Comparison of ENCODE assay signal across 8 mouse cellular contexts in the genomic region with DNA sequence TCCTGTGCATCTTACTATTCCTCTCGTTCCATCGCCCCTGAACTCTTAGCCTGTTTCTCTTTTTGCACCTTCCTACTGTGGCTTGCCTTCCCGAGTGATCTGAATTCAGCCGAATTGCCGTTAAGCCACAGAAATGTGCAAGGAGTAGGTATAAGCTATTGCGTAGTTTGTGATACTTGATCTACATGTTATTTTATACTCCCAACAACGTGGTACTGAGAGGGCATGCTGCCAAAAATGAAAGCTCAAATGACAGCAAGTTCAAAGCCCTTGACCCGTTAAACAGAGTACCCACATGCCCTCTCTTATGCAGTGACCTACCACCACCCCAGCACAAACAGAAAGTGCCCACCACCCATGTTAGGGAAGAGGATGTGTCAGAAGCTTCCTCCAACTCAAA. TPM values are rescaled to one million over a fixed set of nuclear protein-coding genes. Genes with fewer than 3 reads are reported as not detected.
DNase-seq lines count a peak whose midpoint lies in the region; ATAC-seq and TF ChIP-seq lines count a peak whose summit lies in the region.

No protein-coding gene starts in this region.

- peaks cover 36% of the 10 kb centered on the region for H3K36me3 ChIP-seq in heart, embryonic 14.5 days (ENCODE audit: control insufficient read depth, insufficient read depth, low read length)
- peaks cover 15% of the 10 kb centered on the region for H3K36me3 ChIP-seq in hindbrain, embryonic 16.5 days (ENCODE audit: control insufficient read depth, insufficient read depth, low read length)

- DNase-seq in heart, postnatal 4 days, result no peak
- peak; percentile 12 for DNase-seq in brain, embryonic 14.5 days (ENCODE audit: low read depth)
- peak; percentile 10 for DNase-seq in lung, postnatal 36 days
- no peak for DNase-seq in layer of hippocampus, postnatal 25 days (ENCODE audit: extremely low spot score in 1 of 2, low spot score in 1 of 2)
- no peak for DNase-seq in layer of hippocampus, adult 9-10 months (ENCODE audit: low spot score)
- DNase-seq in urinary bladder, postnatal 4 days (ENCODE audit: low spot score in 2 of 2), result no peak

- H3K4me2 ChIP-seq in heart, embryonic 14.5 days (ENCODE audit: low read length), result peak overlapping the region; percentile 88
- peak overlapping the region; percentile 86 for H3K4me2 ChIP-seq in hindbrain, embryonic 16.5 days (ENCODE audit: low read length)

- peaks cover 6 to 11% of the 10 kb centered on the region in 2 experiments for H3K4me1 ChIP-seq in heart, embryonic 14.5 days (ENCODE audit: control insufficient read depth in 2 of 2, insufficient read depth in 2 of 2, low read length in 2 of 2)
- peaks cover 16% of the 10 kb centered on the region for H3K4me1 ChIP-seq in hindbrain, embryonic 16.5 days (ENCODE audit: control insufficient read depth, insufficient read depth, low read depth, low read length)

- TF ChIP-seq CTCF in brain, embryonic 14.5 days (IDR thresholded peaks at IDR 0.05; ENCODE audit: borderline replicate concordance, extremely low read depth, insufficient read depth, insufficient read length), result no peak

- no peaks in the 10 kb centered on the region for H3K27me3 ChIP-seq in heart, embryonic 14.5 days (ENCODE audit: control insufficient read depth, insufficient read depth, low read length)
- H3K27me3 ChIP-seq in hindbrain, embryonic 16.5 days (replicated peaks; ENCODE audit: control insufficient read depth, insufficient read depth, low read length), result no peaks in the 10 kb centered on the region

- peak overlapping the region in 1 of 2 experiments; percentile 75; a peak in 2 of 4 replicates for H3K27ac ChIP-seq in heart, embryonic 14.5 days (replicated peaks in 1 of 2; ENCODE audit: control insufficient read depth in 1 of 2, insufficient read depth in 1 of 2, low read depth in 2 of 2, low read length in 2 of 2)
- no peak overlapping the region; the same call in 1 of the 2 replicates for H3K27ac ChIP-seq in hindbrain, embryonic 16.5 days (ENCODE audit: low read depth, low read length)

- no peak for TF ChIP-seq POLR2A in brain, embryonic 14.5 days (IDR thresholded peaks at IDR 0.05; ENCODE audit: borderline replicate concordance, extremely low read depth, insufficient read depth, insufficient read length, poor library complexity, severe bottlenecking)

- peak overlapping the region; percentile 97 to 99 for H3K4me3 ChIP-seq in heart, embryonic 14.5 days (ENCODE audit: control insufficient read depth in 1 of 2, insufficient read depth in 1 of 2, low read depth in 1 of 2, low read length in 2 of 2)
- H3K4me3 ChIP-seq in hindbrain, embryonic 16.5 days (ENCODE audit: low read length), result peak overlapping the region; percentile 73

- ATAC-seq in heart, embryonic 14.5 days (ENCODE audit: insufficient number of reproducible peaks, insufficient read depth, low FRiP score, low read depth), result no peak
- ATAC-seq in hindbrain, embryonic 16.5 days, result no peak

- no peaks in the 10 kb centered on the region for H3K9me3 ChIP-seq in heart, embryonic 14.5 days (ENCODE audit: control insufficient read depth, low read length)
- H3K9me3 ChIP-seq in hindbrain, embryonic 16.5 days (ENCODE audit: control insufficient read depth, low read length), result no peaks in the 10 kb centered on the region

- H3K9ac ChIP-seq in heart, embryonic 14.5 days (ENCODE audit: low read length), result peak overlapping the region; percentile 96
- H3K9ac ChIP-seq in hindbrain, embryonic 16.5 days (ENCODE audit: low read depth, low read length), result peak overlapping the region; percentile 79

- WGBS in heart, embryonic 14.5 days, result 4% methylated on average over 8 of the region's 8 CpGs
- 6% methylated on average over 8 of the region's 8 CpGs for WGBS in hindbrain, embryonic 16.5 days

RNA-seq across cellular contexts. Expression of gene Eif3f, which starts 0.6 kb away (rescaled TPM):
- polyA plus RNA-seq in heart, embryonic 14.5 days (2014; fragmentation: Nextera tagmentation; extraction: Ambion mirVana), result 65.9 and 68.4 TPM in 2 replicates
- total RNA-seq in heart, postnatal 4 days (2021), result 100 to 1,000 TPM; 126 to 127 TPM
- polyA plus RNA-seq in brain, embryonic 14.5 days (2012; rRNA removed), result 91.2 and 150 TPM in 2 replicates
- 67.3 and 70.9 TPM in 2 replicates for polyA plus RNA-seq in hindbrain, embryonic 16.5 days (2015; fragmentation: Nextera tagmentation; extraction: Ambion mirVana)
- total RNA-seq in layer of hippocampus, postnatal 25 days (2021), result 10 to 100 TPM; 90.6 to 92.9 TPM

RNA-seq across cellular contexts. Expression of gene Nlrp10, which starts 4.9 kb away (rescaled TPM):
- 16.3 and 16.8 TPM in 2 replicates for polyA plus RNA-seq in heart, embryonic 14.5 days (2014; fragmentation: Nextera tagmentation; extraction: Ambion mirVana)
- 10 to 100 TPM; 16.4 to 17.6 TPM for total RNA-seq in heart, postnatal 4 days (2021)
- not detected in 2 replicates for polyA plus RNA-seq in brain, embryonic 14.5 days (2012; rRNA removed)
- polyA plus RNA-seq in hindbrain, embryonic 16.5 days (2015; fragmentation: Nextera tagmentation; extraction: Ambion mirVana), result 0.04 TPM in 1 of 2 replicates, not detected in the other
- under 1 TPM; 0.49 to 0.52 TPM for total RNA-seq in layer of hippocampus, postnatal 25 days (2021)

RNA-seq across cellular contexts. Expression of gene Tub, which starts 15.3 kb away (rescaled TPM):
- 0.47 and 0.74 TPM in 2 replicates for polyA plus RNA-seq in heart, embryonic 14.5 days (2014; fragmentation: Nextera tagmentation; extraction: Ambion mirVana)
- under 1 TPM; 0.81 to 0.83 TPM for total RNA-seq in heart, postnatal 4 days (2021)
- polyA plus RNA-seq in brain, embryonic 14.5 days (2012; rRNA removed), result 109 and 143 TPM in 2 replicates
- 41.9 and 50.8 TPM in 2 replicates for polyA plus RNA-seq in hindbrain, embryonic 16.5 days (2015; fragmentation: Nextera tagmentation; extraction: Ambion mirVana)
- total RNA-seq in layer of hippocampus, postnatal 25 days (2021), result 100 to 1,000 TPM; 159 to 187 TPM

RNA-seq across cellular contexts. Expression of gene Olfr519, which starts 40.6 kb away (rescaled TPM):
- polyA plus RNA-seq in heart, embryonic 14.5 days (2014; fragmentation: Nextera tagmentation; extraction: Ambion mirVana), result not detected in 2 replicates
- total RNA-seq in heart, postnatal 4 days (2021), result not detected
- polyA plus RNA-seq in brain, embryonic 14.5 days (2012; rRNA removed), result not detected in 2 replicates
- polyA plus RNA-seq in hindbrain, embryonic 16.5 days (2015; fragmentation: Nextera tagmentation; extraction: Ambion mirVana), result not detected in 2 replicates
- not detected for total RNA-seq in layer of hippocampus, postnatal 25 days (2021)

RNA-seq across cellular contexts. Expression of gene Olfr518, which starts 50.0 kb away (rescaled TPM):
- polyA plus RNA-seq in heart, embryonic 14.5 days (2014; fragmentation: Nextera tagmentation; extraction: Ambion mirVana), result not detected in 2 replicates
- total RNA-seq in heart, postnatal 4 days (2021), result not detected
- not detected in 2 replicates for polyA plus RNA-seq in brain, embryonic 14.5 days (2012; rRNA removed)
- not detected in 2 replicates for polyA plus RNA-seq in hindbrain, embryonic 16.5 days (2015; fragmentation: Nextera tagmentation; extraction: Ambion mirVana)
- not detected for total RNA-seq in layer of hippocampus, postnatal 25 days (2021)

Comparison
In these comparisons a context has a peak if more than half of its experiments do, and no peak if none do; other contexts are left out.
1. DNase-seq: peak in brain, embryonic 14.5 days (single experiment) and lung, postnatal 36 days (single experiment); none in heart, postnatal 4 days (single experiment), layer of hippocampus, postnatal 25 days (0 of 2), layer of hippocampus, adult 9-10 months (single experiment) and urinary bladder, postnatal 4 days (0 of 2).
2. RNA of gene Nlrp10, which starts 4.9 kb away (polyA plus RNA-seq): 16.3 to 16.8 TPM in heart, embryonic 14.5 days; 0.04 TPM in hindbrain, embryonic 16.5 days and not detected in brain, embryonic 14.5 days; every median in the first group is over 10 times any median in the second.
3. RNA of gene Tub, which starts 15.3 kb away (polyA plus RNA-seq): 109 to 143 TPM in brain, embryonic 14.5 days and 41.9 to 50.8 TPM in hindbrain, embryonic 16.5 days; 0.47 to 0.74 TPM in heart, embryonic 14.5 days; every median in the first group is over 10 times any median in the second.